ENCODE assay signal across 8 mouse cellular contexts in genomic region chr11:34181214-34182117, GRCm38 (mm10). TPM values are rescaled to one million over a fixed set of nuclear protein-coding genes. Genes with fewer than 3 reads are reported as not detected.
A peak's percentile ranks its signal among the peaks of the same experiment; 100 is the strongest.
DNase-seq lines count a peak whose midpoint lies in the region; ATAC-seq lines count a peak whose summit lies in the region.

No protein-coding gene starts in this region.

- H3K27me3 ChIP-seq in neural tube, embryonic 11.5 days (ENCODE audit: control insufficient read depth, insufficient read depth, low read length): no peaks in the 10 kb centered on the region
- H3K27me3 ChIP-seq in hindbrain, embryonic 13.5 days: no peaks in the 10 kb centered on the region
- no peaks in the 10 kb centered on the region for H3K27me3 ChIP-seq in stomach, embryonic 15.5 days (replicated peaks)

- no peak overlapping the region for H3K4me3 ChIP-seq in neural tube, embryonic 11.5 days (ENCODE audit: low read depth, low read length)
- H3K4me3 ChIP-seq in hindbrain, embryonic 13.5 days: no peak overlapping the region
- H3K4me3 ChIP-seq in stomach, embryonic 15.5 days (replicated peaks): no peak overlapping the region

- H3K36me3 ChIP-seq in neural tube, embryonic 11.5 days (ENCODE audit: control insufficient read depth, insufficient read depth, low read length): no peaks in the 10 kb centered on the region
- H3K36me3 ChIP-seq in hindbrain, embryonic 13.5 days: no peaks in the 10 kb centered on the region
- no peaks in the 10 kb centered on the region for H3K36me3 ChIP-seq in stomach, embryonic 15.5 days

- no peak overlapping the region for H3K27ac ChIP-seq in neural tube, embryonic 11.5 days (ENCODE audit: low read depth, low read length)
- peak overlapping the region; percentile 78 for H3K27ac ChIP-seq in hindbrain, embryonic 13.5 days
- no peak overlapping the region; the same call in none of the 2 replicates for H3K27ac ChIP-seq in stomach, embryonic 15.5 days

- H3K4me2 ChIP-seq in neural tube, embryonic 11.5 days (ENCODE audit: low read depth): no peak overlapping the region
- H3K4me2 ChIP-seq in hindbrain, embryonic 13.5 days: no peak overlapping the region
- no peak overlapping the region for H3K4me2 ChIP-seq in stomach, embryonic 15.5 days

- 58% methylated on average over 8 of the region's 8 CpGs for WGBS in neural tube, embryonic 11.5 days
- 22% methylated on average over 8 of the region's 8 CpGs for WGBS in hindbrain, embryonic 13.5 days
- 20% methylated on average over 8 of the region's 8 CpGs for WGBS in stomach, embryonic 15.5 days

- DNase-seq in neural tube, embryonic 11.5 days (ENCODE audit: low spot score): peak; percentile 16
- DNase-seq in neural tube, embryonic 10.5 days (ENCODE audit: extremely low spot score, low spot score): no peak
- peak; percentile 9 to 46 for DNase-seq in frontal cortex, adult 2 months (ENCODE audit: extremely low spot score in 1 of 2, low spot score in 1 of 2)
- peak; percentile 36 to 50 for DNase-seq in layer of hippocampus, adult 8-10 months (ENCODE audit: low spot score in 2 of 2)
- DNase-seq in mesoderm, embryonic 11.5 days (ENCODE audit: low read depth, low spot score): peak; percentile 5
- DNase-seq in thymus, postnatal 4 days: no peak

- no peaks in the 10 kb centered on the region for H3K9me3 ChIP-seq in neural tube, embryonic 11.5 days (ENCODE audit: control insufficient read depth, low read length)
- H3K9me3 ChIP-seq in hindbrain, embryonic 13.5 days: no peaks in the 10 kb centered on the region
- H3K9me3 ChIP-seq in stomach, embryonic 15.5 days: no peaks in the 10 kb centered on the region

- no peaks in the 10 kb centered on the region for H3K4me1 ChIP-seq in neural tube, embryonic 11.5 days (ENCODE audit: control insufficient read depth, insufficient read depth, low read length)
- peaks cover 23% of the 10 kb centered on the region for H3K4me1 ChIP-seq in hindbrain, embryonic 13.5 days (replicated peaks)
- peaks cover 5% of the 10 kb centered on the region for H3K4me1 ChIP-seq in stomach, embryonic 15.5 days

- no peak for ATAC-seq in neural tube, embryonic 11.5 days (ENCODE audit: insufficient read depth, low FRiP score, low TSS enrichment)
- ATAC-seq in hindbrain, embryonic 13.5 days (ENCODE audit: low FRiP score): peak; percentile 93
- peak; percentile 83 for ATAC-seq in stomach, embryonic 15.5 days (ENCODE audit: insufficient read depth, low FRiP score, low read depth)

- H3K9ac ChIP-seq in neural tube, embryonic 11.5 days (ENCODE audit: low read length): no peak overlapping the region
- no peak overlapping the region for H3K9ac ChIP-seq in hindbrain, embryonic 13.5 days
- no peak overlapping the region; the same call in 1 of the 2 replicates for H3K9ac ChIP-seq in stomach, embryonic 15.5 days

RNA-seq across cellular contexts. Expression of gene Foxi1, which starts 26.4 kb away (rescaled TPM):
- not detected in 2 replicates for polyA plus RNA-seq in neural tube, embryonic 11.5 days (2014; fragmentation: Nextera tagmentation; extraction: Ambion mirVana)
- polyA plus RNA-seq in frontal cortex, adult 2 months (2012; rRNA removed): 0.08 TPM in 2 replicates
- polyA plus RNA-seq in hindbrain, embryonic 13.5 days (2015; fragmentation: Nextera tagmentation; extraction: Ambion mirVana): not detected in 2 replicates
- total RNA-seq in layer of hippocampus, adult 8-10 months (2022): not detected
- polyA plus RNA-seq in stomach, embryonic 15.5 days (2015; fragmentation: Nextera tagmentation; extraction: Ambion mirVana): not detected in 2 replicates

Comparison
In these comparisons a context has a peak if more than half of its experiments do, and no peak if none do; other contexts are left out.
1. DNase-seq: peak in neural tube, embryonic 11.5 days (single experiment), frontal cortex, adult 2 months (2 of 2), layer of hippocampus, adult 8-10 months (2 of 2) and mesoderm, embryonic 11.5 days (single experiment); none in neural tube, embryonic 10.5 days (single experiment) and thymus, postnatal 4 days (single experiment).